Mouse (Mus musculus) megakaryocyte, embryonic 14.5 days (primary cell): ENCODE results near the gene Snx29. TPM values are rescaled to one million over a fixed set of nuclear protein-coding genes. Genes with fewer than 3 reads are reported as not detected.

ENCODE experiments used
- H3K27me3 ChIP-seq: replicated peaks from 2 replicates; pipeline ENCODE3; 2012; ENCODE audit warnings: inconsistent platforms
- H3K36me3 ChIP-seq: replicated peaks from 2 replicates; pipeline ENCODE3; 2012; ENCODE audit warnings: low read length, inconsistent platforms, mixed read lengths
- H3K4me1 ChIP-seq: 2 replicates; pipeline ENCODE4 v1.6.1; 2012; ENCODE audit warnings: inconsistent platforms
- H3K4me3 ChIP-seq: replicated peaks from 2 replicates; pipeline ENCODE3; 2012; ENCODE audit warnings: moderate library complexity, mild to moderate bottlenecking, inconsistent platforms
- H3K9me3 ChIP-seq: 2 replicates; pipeline ENCODE4 v1.6.1; 2012; ENCODE audit warnings: inconsistent platforms
- FLI1 ChIP-seq: IDR thresholded peaks from 2 replicates; pipeline ENCODE4 v1.6.1; 2012; ENCODE audit warnings: low read length, inconsistent platforms, mixed read lengths
- GATA1 ChIP-seq: IDR thresholded peaks from 3 replicates; pipeline ENCODE4 v1.6.1; 2012; ENCODE audit warnings: mixed read lengths, low read length, inconsistent platforms, borderline replicate concordance
- polyA plus RNA-seq: library from polyadenylated mRNA; stranded (reverse); fragments of >175 nt; gene quantifications from 2 replicates; pipeline ENCODE4 v1.2.3, GENCODE M21; 2012; ENCODE audit warnings: low replicate concordance; ENCODE audit not compliant: insufficient read depth

Gene Snx29
- polyA plus RNA-seq, 1 experiment, result 3.9 TPM

DNA sequence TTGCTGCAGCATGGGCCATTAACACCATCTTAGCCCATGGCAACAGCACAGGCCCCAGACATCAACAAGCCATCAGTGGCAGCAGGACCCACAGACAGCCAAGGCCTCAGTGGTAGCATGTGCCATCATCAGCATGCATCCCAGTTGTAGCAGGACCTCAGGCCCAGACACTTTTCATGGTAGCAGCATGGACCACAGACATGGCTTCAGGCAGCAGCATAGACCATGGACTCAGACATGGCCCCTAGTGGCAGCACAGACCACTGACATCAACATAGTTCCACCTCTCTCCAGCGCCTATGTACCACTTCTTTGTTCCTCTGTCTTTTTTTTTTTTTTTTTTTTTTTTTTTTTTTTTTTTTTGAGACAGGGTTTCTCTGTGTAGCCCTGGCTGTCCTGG, 299.0 kb downstream of the Snx29 start:
- Histone ChIP-seq H3K4me3 (peak overlapping the region; percentile 72), H3K36me3 (peaks cover 58% of the 10 kb centered on the region), H3K9me3 (peaks cover 5% of the 10 kb centered on the region; the same call in 1 of the 2 replicates), H3K27me3 (no peaks in the 10 kb centered on the region), H3K4me1 (peaks cover 92% of the 10 kb centered on the region)
- no peak for TF ChIP-seq GATA1
- no peak for TF ChIP-seq FLI1

DNA sequence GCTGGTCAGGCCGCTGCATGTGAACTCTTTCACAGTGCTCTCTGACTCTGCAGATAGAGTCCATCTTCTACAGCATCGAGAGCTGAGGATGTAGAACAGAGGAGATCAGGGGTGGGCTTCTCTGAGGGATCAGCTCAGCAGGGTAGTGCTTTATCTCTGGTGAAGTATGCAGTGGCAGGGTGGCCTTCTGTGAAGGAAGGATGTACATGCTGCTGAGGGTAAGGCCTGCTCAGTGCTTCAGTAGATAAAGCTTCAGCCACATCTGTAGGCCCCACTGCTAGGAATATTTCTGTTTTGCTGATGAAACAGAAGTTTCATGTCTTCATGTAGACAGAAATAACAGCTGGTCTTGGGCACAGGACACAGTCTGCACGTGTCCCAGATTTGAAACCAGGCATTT, 300.3 kb downstream of the Snx29 start:
- Histone ChIP-seq H3K27me3 (no peaks in the 10 kb centered on the region), H3K4me3 (peak overlapping the region; percentile 51), H3K36me3 (peaks cover 56% of the 10 kb centered on the region), H3K9me3 (no peaks in the 10 kb centered on the region), H3K4me1 (peaks cover 88% of the 10 kb centered on the region)
- TF ChIP-seq GATA1 (no peak), FLI1 (no peak)

- no peak for TF ChIP-seq FLI1
- TF ChIP-seq GATA1, result no peak
Measured at GRCm38 (mm10) chr16:11624121-11624520, 301.4 kb downstream of the Snx29 start.

DNA sequence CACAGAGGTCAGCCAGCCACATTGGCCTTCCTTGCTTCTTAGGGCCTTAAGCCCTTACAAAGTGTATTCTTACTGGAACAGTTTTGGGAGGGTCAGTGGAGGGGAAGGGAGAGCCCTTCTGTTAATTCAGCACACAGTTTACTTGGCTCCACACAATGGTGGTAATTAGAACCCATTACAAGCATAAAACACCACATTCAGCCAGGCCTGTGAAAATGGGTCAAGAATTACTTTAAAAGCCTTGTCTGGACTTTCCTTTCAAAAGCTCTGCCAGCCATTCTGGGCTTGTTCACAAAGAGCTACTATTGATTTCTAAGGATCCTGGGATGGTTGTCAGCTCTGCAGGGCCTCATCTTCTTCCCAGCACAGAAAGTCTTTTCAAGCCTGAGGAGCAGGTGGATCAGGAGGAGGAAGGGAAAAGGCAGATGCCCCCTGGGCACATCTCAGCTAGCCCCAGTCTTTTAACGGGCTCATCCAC, 303.3 kb downstream of the Snx29 start:
- H3K4me1 ChIP-seq, result peaks cover 82% of the 10 kb centered on the region
- peak overlapping the region; percentile 42 for H3K4me3 ChIP-seq
- TF ChIP-seq FLI1 (no peak), GATA1 (no peak)
- no peaks in the 10 kb centered on the region for H3K27me3 ChIP-seq
- H3K36me3 ChIP-seq, result peaks cover 69% of the 10 kb centered on the region
- no peaks in the 10 kb centered on the region for H3K9me3 ChIP-seq

More at GRCm38 (mm10) chr16:11624121-11624520, 301.4 kb downstream of the Snx29 start:
- H3K36me3 ChIP-seq, result peaks cover 62% of the 10 kb centered on the region
- no peaks in the 10 kb centered on the region for H3K9me3 ChIP-seq
- no peaks in the 10 kb centered on the region for H3K27me3 ChIP-seq
- peaks cover 85% of the 10 kb centered on the region for H3K4me1 ChIP-seq
- H3K4me3 ChIP-seq, result no peak overlapping the region

DNA sequence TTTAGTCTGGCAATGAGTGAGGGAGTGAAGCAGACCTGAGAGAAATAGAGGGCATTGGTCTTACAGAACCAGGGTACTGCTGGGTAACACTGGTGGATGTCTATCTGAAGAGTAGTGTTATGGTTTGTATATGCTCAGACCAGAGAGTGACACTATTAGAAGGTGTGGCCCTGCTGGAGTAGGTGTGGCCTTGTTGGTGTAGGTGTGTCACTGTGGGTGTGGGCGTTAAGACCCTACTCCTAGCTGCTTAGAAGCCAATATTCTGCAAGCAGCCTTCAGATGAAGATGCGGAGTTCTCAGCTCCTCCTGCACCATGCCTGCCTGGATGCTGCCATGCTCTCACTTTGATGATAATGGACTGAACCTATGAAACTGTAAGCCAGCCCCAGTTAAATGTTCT, 303.9 kb downstream of the Snx29 start:
- TF ChIP-seq GATA1, result no peak
- no peak for TF ChIP-seq FLI1

DNA sequence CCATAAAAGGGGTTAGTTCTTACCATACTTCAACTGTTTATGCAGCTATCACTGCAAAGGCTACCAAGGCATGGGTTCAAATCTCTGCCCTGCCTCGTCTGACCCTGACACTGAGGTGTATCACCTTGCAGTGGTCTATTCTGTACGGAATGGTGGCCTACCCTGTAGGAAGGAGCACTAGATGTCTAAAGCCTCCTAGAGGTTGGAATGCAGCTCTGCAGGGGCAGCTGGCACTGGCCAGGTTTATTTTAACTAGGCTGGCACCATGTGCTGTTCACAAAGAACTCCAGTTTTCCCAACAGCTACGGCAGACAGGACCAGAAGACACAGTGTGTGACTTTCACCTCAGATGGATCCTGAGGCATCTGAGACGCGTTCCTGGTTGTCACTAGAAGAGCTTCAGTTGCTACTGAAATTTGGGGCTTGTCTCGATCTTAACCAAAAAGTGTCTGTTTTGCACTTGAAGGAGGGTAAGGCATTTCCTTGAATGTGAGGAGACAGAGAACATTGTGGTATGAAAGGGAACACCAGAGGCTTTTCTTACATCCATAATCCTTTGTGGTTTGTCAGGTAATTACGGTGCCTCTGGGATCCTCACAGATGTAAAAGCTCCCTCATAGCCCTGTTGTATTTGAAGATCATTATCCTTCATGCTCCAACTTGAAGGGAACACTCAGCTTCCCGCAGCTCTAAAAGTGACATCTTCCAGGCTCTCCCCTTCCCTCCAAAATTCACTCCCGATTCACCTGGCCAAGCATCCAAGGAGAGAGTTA, 305.3 kb downstream of the Snx29 start:
- H3K4me1 ChIP-seq, result peaks cover 83% of the 10 kb centered on the region
- H3K36me3 ChIP-seq, result peaks cover 75% of the 10 kb centered on the region
- TF ChIP-seq GATA1 (no peak), FLI1 (no peak)
- no peaks in the 10 kb centered on the region for H3K27me3 ChIP-seq
- H3K4me3 ChIP-seq, result no peak overlapping the region
- no peaks in the 10 kb centered on the region for H3K9me3 ChIP-seq

More for the DNA sequence above, 303.9 kb downstream of the Snx29 start:
- Histone ChIP-seq H3K27me3 (no peaks in the 10 kb centered on the region), H3K4me1 (peaks cover 82% of the 10 kb centered on the region), H3K36me3 (peaks cover 69% of the 10 kb centered on the region), H3K4me3 (no peak overlapping the region), H3K9me3 (no peaks in the 10 kb centered on the region)

- peaks cover 4% of the 10 kb centered on the region; the same call in 1 of the 2 replicates for H3K9me3 ChIP-seq
- peaks cover 79% of the 10 kb centered on the region for H3K36me3 ChIP-seq
- H3K27me3 ChIP-seq, result no peaks in the 10 kb centered on the region
- H3K4me3 ChIP-seq, result no peak overlapping the region
- H3K4me1 ChIP-seq, result peaks cover 78% of the 10 kb centered on the region
- no peak for TF ChIP-seq FLI1
- TF ChIP-seq GATA1, result no peak
Measured at GRCm38 (mm10) chr16:11629704-11630103, 307.0 kb downstream of the Snx29 start.

DNA sequence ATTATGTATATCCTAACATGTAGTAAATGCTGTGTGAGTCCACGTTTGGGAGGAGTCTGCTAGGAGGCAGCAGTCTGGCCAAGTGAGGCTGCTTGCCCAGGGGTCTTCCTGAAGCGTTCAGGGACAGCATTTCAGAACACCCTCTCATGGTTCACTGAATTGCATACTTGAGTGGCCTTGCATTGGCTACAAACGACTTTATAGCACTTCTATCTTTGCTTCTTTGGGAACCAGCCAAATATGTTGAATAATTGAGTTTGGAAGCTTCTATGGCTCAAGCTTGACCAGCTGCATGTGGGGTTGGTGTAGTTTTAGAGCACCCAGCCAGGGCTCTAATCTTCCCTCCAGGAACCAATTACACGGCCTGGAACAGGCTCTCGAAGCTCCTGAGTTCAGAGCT, 307.8 kb downstream of the Snx29 start:
- Histone ChIP-seq H3K9me3 (peaks cover 4% of the 10 kb centered on the region; the same call in 1 of the 2 replicates), H3K4me3 (no peak overlapping the region), H3K4me1 (peaks cover 73% of the 10 kb centered on the region), H3K27me3 (no peaks in the 10 kb centered on the region), H3K36me3 (peaks cover 77% of the 10 kb centered on the region)
- TF ChIP-seq GATA1 (no peak), FLI1 (no peak)

GRCm38 (mm10) chr16:11632205-11632747, 309.6 kb downstream of the Snx29 start:
- TF ChIP-seq GATA1, result no peak
- TF ChIP-seq FLI1, result no peak
- peaks cover 76% of the 10 kb centered on the region for H3K4me1 ChIP-seq
- peak overlapping the region; percentile 28 for H3K4me3 ChIP-seq
- no peaks in the 10 kb centered on the region for H3K27me3 ChIP-seq
- H3K36me3 ChIP-seq, result peaks cover 66% of the 10 kb centered on the region
- peaks cover 4% of the 10 kb centered on the region; the same call in 1 of the 2 replicates for H3K9me3 ChIP-seq

DNA sequence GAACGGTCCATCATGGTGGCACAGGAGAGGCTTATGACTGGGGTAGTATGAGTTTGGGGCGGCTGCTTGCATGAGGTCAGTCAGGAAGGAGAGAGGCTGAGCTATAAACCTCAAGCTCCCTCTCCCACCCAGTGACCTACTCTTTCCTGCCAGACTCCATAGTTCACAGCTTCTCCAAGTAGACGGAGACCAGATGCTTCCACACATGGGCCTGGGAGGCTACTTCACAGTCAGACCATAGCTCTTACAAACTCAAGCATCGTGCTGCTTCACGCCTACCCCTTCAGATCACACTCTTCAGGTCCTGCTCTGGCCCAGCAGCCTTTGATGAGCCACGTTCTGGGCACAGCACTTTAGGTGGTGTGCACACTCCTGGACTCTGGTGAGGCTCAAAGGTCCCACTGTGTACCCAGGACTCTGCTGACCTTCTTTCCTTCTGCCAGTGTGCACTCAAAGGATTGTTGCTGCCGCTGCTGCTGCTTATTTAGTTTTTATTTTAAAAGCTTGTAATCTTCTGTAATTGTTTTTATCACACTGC, 313.6 kb downstream of the Snx29 start:
- peaks cover 49% of the 10 kb centered on the region for H3K36me3 ChIP-seq
- no peak for TF ChIP-seq FLI1
- TF ChIP-seq GATA1, result no peak
- H3K27me3 ChIP-seq, result no peaks in the 10 kb centered on the region
- H3K4me1 ChIP-seq, result peaks cover 74% of the 10 kb centered on the region
- H3K4me3 ChIP-seq, result no peak overlapping the region
- H3K9me3 ChIP-seq, result peaks cover 4% of the 10 kb centered on the region; the same call in 1 of the 2 replicates
